Mouse (Mus musculus): Measurements from ENCODE around the gene Catsper3. TPM values are rescaled to one million over a fixed set of nuclear protein-coding genes. Genes with fewer than 3 reads are reported as not detected.

Catsper3 gene
- not detected for total RNA-seq (2023)

DNA sequence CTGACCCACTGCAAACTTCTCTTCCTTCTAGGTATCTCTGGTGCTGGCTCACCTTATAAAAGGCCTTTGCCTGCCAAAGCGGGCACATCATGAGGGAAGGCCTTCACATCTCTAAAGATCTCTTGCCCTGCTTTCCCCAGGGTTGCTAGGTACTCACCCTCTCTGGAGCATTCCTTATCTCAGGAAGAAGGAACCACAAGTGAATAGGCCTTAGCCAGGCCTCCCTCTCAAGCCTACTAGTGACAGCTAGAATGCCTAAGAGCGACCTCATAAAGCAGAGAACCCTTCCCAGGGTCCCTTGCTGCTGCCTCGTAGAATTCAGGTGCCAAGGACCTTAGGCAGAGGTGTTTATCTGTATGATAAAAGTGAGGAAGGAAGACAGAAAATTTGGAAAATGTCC is at the start of gene Catsper3:
Gene Catsper3, plus strand, starts transcription at position 301 of the 400 bp plus-strand sequence.

GRCm38 (mm10) chr13:55836142-55836625 is 51.8 kb downstream of the Catsper3 start, which contains the start of gene Pitx1:
Pitx1 (minus strand) TSS chr13:55836192.

Other genes with a start within 250 kb of the Catsper3 start
- gene Ddx41, start 247.9 kb upstream of the Catsper3 start, total RNA-seq (2023), result 10 to 100 TPM; 36.1 to 39.6 TPM
- 10 to 100 TPM; 84.2 to 84.9 TPM for gene Fam193b, start 213.4 kb upstream of the Catsper3 start, total RNA-seq (2023)
- 10 to 100 TPM; 61.5 to 73.1 TPM for gene Tmed9, start 210.8 kb upstream of the Catsper3 start, total RNA-seq (2023)
- 10 to 100 TPM in 1 of 2 experiments, 1 to 10 TPM in 1; 10.0 to 10.5 TPM for gene B4galt7, start 184.7 kb upstream of the Catsper3 start, total RNA-seq (2023)
- 10 to 100 TPM; 11.4 to 12.8 TPM for gene Caml, start 161.6 kb upstream of the Catsper3 start, total RNA-seq (2023)
- 10 to 100 TPM; 34.6 to 38.5 TPM for gene Ddx46, start 149.5 kb upstream of the Catsper3 start, total RNA-seq (2023)
- 10 to 100 TPM; 24.5 to 28.5 TPM for gene B230219D22Rik, start 91.4 kb upstream of the Catsper3 start, total RNA-seq (2023)
- gene Txndc15, start 69.9 kb upstream of the Catsper3 start, total RNA-seq (2023), result 10 to 100 TPM; 11.3 to 17.6 TPM
- 10 to 100 TPM; 36.2 to 37.8 TPM for gene Pcbd2, start 57.2 kb upstream of the Catsper3 start, total RNA-seq (2023)
- gene Pitx1, start 51.6 kb downstream of the Catsper3 start, total RNA-seq (2023), result not detected

Data from neutrophil, adult 59 days (primary cell).